Mouse (Mus musculus): ENCODE measurements around the gene Tldc1. TPM values are rescaled to one million over a fixed set of nuclear protein-coding genes. Genes with fewer than 3 reads are reported as not detected.

Gene Tldc1
- polyA plus RNA-seq, 1 experiment from 2014 or later: 5.1 TPM

GRCm38 (mm10) chr8:119791804-119792704 is 13.8 kb upstream of the Tldc1 start:
- 8% methylated on average over 16 of the region's 16 CpGs for WGBS
- DNase-seq (ENCODE audit: low spot score) (peak; percentile 49), ATAC-seq (0 out of 2 replicates have a peak, but pooled peaks have one; percentile 19)
- no peak overlapping the region for H3K4me3 ChIP-seq (ENCODE audit: low read depth, low read length)
- no peak overlapping the region for H3K4me2 ChIP-seq (ENCODE audit: low read length)
- H3K27ac ChIP-seq (ENCODE audit: low read depth, low read length): peak overlapping the region; percentile 39; the same call in 1 of the 2 replicates
- H3K36me3 ChIP-seq (ENCODE audit: control insufficient read depth, insufficient read depth, low read length): no peaks in the 10 kb centered on the region
- peaks cover 16% of the 10 kb centered on the region for H3K4me1 ChIP-seq (ENCODE audit: control insufficient read depth, insufficient read depth, low read length)
- H3K9me3 ChIP-seq (replicated peaks; ENCODE audit: control insufficient read depth, low read length): no peaks in the 10 kb centered on the region
- no peak overlapping the region; the same call in 1 of the 2 replicates for H3K9ac ChIP-seq (ENCODE audit: low read length)
- no peaks in the 10 kb centered on the region for H3K27me3 ChIP-seq (replicated peaks; ENCODE audit: control insufficient read depth, insufficient read depth, low read length)

GRCm38 (mm10) chr8:119789581-119789980 is 11.4 kb upstream of the Tldc1 start:
- Histone ChIP-seq H3K4me2 (ENCODE audit: low read length) (no peak overlapping the region), H3K27ac (ENCODE audit: low read depth, low read length) (peak overlapping the region; percentile 52; the same call in 1 of the 2 replicates), H3K4me1 (ENCODE audit: control insufficient read depth, insufficient read depth, low read length) (peaks cover 22% of the 10 kb centered on the region), H3K36me3 (ENCODE audit: control insufficient read depth, insufficient read depth, low read length) (no peaks in the 10 kb centered on the region), H3K27me3 (replicated peaks; ENCODE audit: control insufficient read depth, insufficient read depth, low read length) (no peaks in the 10 kb centered on the region), H3K9me3 (replicated peaks; ENCODE audit: control insufficient read depth, low read length) (no peaks in the 10 kb centered on the region), H3K9ac (ENCODE audit: low read length) (no peak overlapping the region), H3K4me3 (ENCODE audit: low read depth, low read length) (no peak overlapping the region)
- ATAC-seq (no peak), DNase-seq (ENCODE audit: low spot score) (no peak)
- 93% methylated on average over 7 of the region's 7 CpGs for WGBS

- Histone ChIP-seq H3K4me2 (ENCODE audit: low read length) (no peak overlapping the region), H3K9ac (ENCODE audit: low read length) (no peak overlapping the region), H3K27ac (ENCODE audit: low read depth, low read length) (peak overlapping the region; percentile 52; the same call in 1 of the 2 replicates), H3K4me3 (ENCODE audit: low read depth, low read length) (no peak overlapping the region), H3K36me3 (ENCODE audit: control insufficient read depth, insufficient read depth, low read length) (no peaks in the 10 kb centered on the region), H3K4me1 (ENCODE audit: control insufficient read depth, insufficient read depth, low read length) (peaks cover 22% of the 10 kb centered on the region), H3K9me3 (replicated peaks; ENCODE audit: control insufficient read depth, low read length) (no peaks in the 10 kb centered on the region), H3K27me3 (replicated peaks; ENCODE audit: control insufficient read depth, insufficient read depth, low read length) (no peaks in the 10 kb centered on the region)
- WGBS: 67% methylated on average over 9 of the region's 9 CpGs
- DNase-seq (ENCODE audit: low spot score): peak; percentile 46
- ATAC-seq: no peak
Observed at GRCm38 (mm10) chr8:119788607-119789381, 10.6 kb upstream of the Tldc1 start.

- no peak for ATAC-seq
Observed at GRCm38 (mm10) chr8:119787341-119787740, 9.1 kb upstream of the Tldc1 start.

GRCm38 (mm10) chr8:119786871-119787270 is 8.7 kb upstream of the Tldc1 start:
- Histone ChIP-seq H3K4me2 (ENCODE audit: low read length) (no peak overlapping the region), H3K9me3 (replicated peaks; ENCODE audit: control insufficient read depth, low read length) (no peaks in the 10 kb centered on the region), H3K4me1 (ENCODE audit: control insufficient read depth, insufficient read depth, low read length) (peaks cover 19% of the 10 kb centered on the region), H3K4me3 (ENCODE audit: low read depth, low read length) (no peak overlapping the region), H3K36me3 (ENCODE audit: control insufficient read depth, insufficient read depth, low read length) (no peaks in the 10 kb centered on the region), H3K27ac (ENCODE audit: low read depth, low read length) (peak overlapping the region; percentile 39; the same call in 1 of the 2 replicates), H3K9ac (ENCODE audit: low read length) (no peak overlapping the region), H3K27me3 (replicated peaks; ENCODE audit: control insufficient read depth, insufficient read depth, low read length) (no peaks in the 10 kb centered on the region)
- no peak for DNase-seq (ENCODE audit: low spot score)
- 72% methylated on average over 3 of the region's 3 CpGs for WGBS
- ATAC-seq: no peak

More at GRCm38 (mm10) chr8:119787341-119787740, 9.1 kb upstream of the Tldc1 start:
- no peak overlapping the region for H3K4me3 ChIP-seq (ENCODE audit: low read depth, low read length)
- H3K4me2 ChIP-seq (ENCODE audit: low read length): no peak overlapping the region
- 63% methylated on average over 4 of the region's 4 CpGs for WGBS
- peak overlapping the region; percentile 39; the same call in 1 of the 2 replicates for H3K27ac ChIP-seq (ENCODE audit: low read depth, low read length)
- H3K4me1 ChIP-seq (ENCODE audit: control insufficient read depth, insufficient read depth, low read length): peaks cover 22% of the 10 kb centered on the region
- H3K9ac ChIP-seq (ENCODE audit: low read length): no peak overlapping the region
- no peaks in the 10 kb centered on the region for H3K36me3 ChIP-seq (ENCODE audit: control insufficient read depth, insufficient read depth, low read length)
- no peak for DNase-seq (ENCODE audit: low spot score)
- H3K9me3 ChIP-seq (replicated peaks; ENCODE audit: control insufficient read depth, low read length): no peaks in the 10 kb centered on the region
- no peaks in the 10 kb centered on the region for H3K27me3 ChIP-seq (replicated peaks; ENCODE audit: control insufficient read depth, insufficient read depth, low read length)

- no peaks in the 10 kb centered on the region for H3K27me3 ChIP-seq (replicated peaks; ENCODE audit: control insufficient read depth, insufficient read depth, low read length)
- H3K4me1 ChIP-seq (ENCODE audit: control insufficient read depth, insufficient read depth, low read length): peaks cover 12% of the 10 kb centered on the region
- 39% methylated on average over 18 of the region's 18 CpGs for WGBS
- 0 out of 2 replicates have a peak overlapping the region, but pooled peaks have one; percentile 10 for H3K9ac ChIP-seq (ENCODE audit: low read length)
- ATAC-seq (peak; percentile 86), DNase-seq (ENCODE audit: low spot score) (peak; percentile 85)
- 0 out of 2 replicates have a peak overlapping the region, but pooled peaks have one; percentile 10 for H3K4me2 ChIP-seq (ENCODE audit: low read length)
- peak overlapping the region; percentile 85 for H3K27ac ChIP-seq (ENCODE audit: low read depth, low read length)
- H3K4me3 ChIP-seq (ENCODE audit: low read depth, low read length): no peak overlapping the region
- no peaks in the 10 kb centered on the region for H3K36me3 ChIP-seq (ENCODE audit: control insufficient read depth, insufficient read depth, low read length)
- no peaks in the 10 kb centered on the region for H3K9me3 ChIP-seq (replicated peaks; ENCODE audit: control insufficient read depth, low read length)
Observed at GRCm38 (mm10) chr8:119785764-119786405, 7.7 kb upstream of the Tldc1 start.

GRCm38 (mm10) chr8:119784676-119785075 is 6.5 kb upstream of the Tldc1 start:
- Histone ChIP-seq H3K9ac (ENCODE audit: low read length) (no peak overlapping the region), H3K4me2 (ENCODE audit: low read length) (no peak overlapping the region), H3K36me3 (ENCODE audit: control insufficient read depth, insufficient read depth, low read length) (no peaks in the 10 kb centered on the region), H3K4me3 (ENCODE audit: low read depth, low read length) (no peak overlapping the region), H3K4me1 (ENCODE audit: control insufficient read depth, insufficient read depth, low read length) (peaks cover 9% of the 10 kb centered on the region), H3K27me3 (replicated peaks; ENCODE audit: control insufficient read depth, insufficient read depth, low read length) (no peaks in the 10 kb centered on the region), H3K9me3 (replicated peaks; ENCODE audit: control insufficient read depth, low read length) (no peaks in the 10 kb centered on the region), H3K27ac (ENCODE audit: low read depth, low read length) (no peak overlapping the region)
- DNase-seq (ENCODE audit: low spot score) (no peak), ATAC-seq (no peak)
- 59% methylated on average over 7 of the region's 7 CpGs for WGBS

GRCm38 (mm10) chr8:119784141-119784574 is 5.9 kb upstream of the Tldc1 start:
- WGBS: 48% methylated on average over 9 of the region's 9 CpGs
- no peak for DNase-seq (ENCODE audit: low spot score)

More at GRCm38 (mm10) chr8:119784141-119784574, 5.9 kb upstream of the Tldc1 start:
- Histone ChIP-seq H3K27ac (ENCODE audit: low read depth, low read length) (no peak overlapping the region), H3K4me2 (ENCODE audit: low read length) (no peak overlapping the region), H3K36me3 (ENCODE audit: control insufficient read depth, insufficient read depth, low read length) (no peaks in the 10 kb centered on the region), H3K9ac (ENCODE audit: low read length) (no peak overlapping the region), H3K4me1 (ENCODE audit: control insufficient read depth, insufficient read depth, low read length) (peaks cover 8% of the 10 kb centered on the region), H3K9me3 (replicated peaks; ENCODE audit: control insufficient read depth, low read length) (no peaks in the 10 kb centered on the region), H3K4me3 (ENCODE audit: low read depth, low read length) (no peak overlapping the region), H3K27me3 (replicated peaks; ENCODE audit: control insufficient read depth, insufficient read depth, low read length) (no peaks in the 10 kb centered on the region)
- ATAC-seq: no peak

Measured in forebrain, embryonic 14.5 days (tissue).